Mouse (Mus musculus): ENCODE data around the gene Tmem11. TPM values are rescaled to one million over a fixed set of nuclear protein-coding genes. Genes with fewer than 3 reads are reported as not detected.

Gene Tmem11
- 10 to 100 TPM; 24.9 to 29.7 TPM for total RNA-seq (2021)

- DNase-seq (ENCODE audit: extremely low spot score in 1 of 2, low spot score in 1 of 2): peak; percentile 80 to 85
Measured at GRCm38 (mm10) chr11:60878675-60879294, at the start of gene Tmem11. Gene Tmem11, minus strand, starts transcription at chr11:60879272.

DNA sequence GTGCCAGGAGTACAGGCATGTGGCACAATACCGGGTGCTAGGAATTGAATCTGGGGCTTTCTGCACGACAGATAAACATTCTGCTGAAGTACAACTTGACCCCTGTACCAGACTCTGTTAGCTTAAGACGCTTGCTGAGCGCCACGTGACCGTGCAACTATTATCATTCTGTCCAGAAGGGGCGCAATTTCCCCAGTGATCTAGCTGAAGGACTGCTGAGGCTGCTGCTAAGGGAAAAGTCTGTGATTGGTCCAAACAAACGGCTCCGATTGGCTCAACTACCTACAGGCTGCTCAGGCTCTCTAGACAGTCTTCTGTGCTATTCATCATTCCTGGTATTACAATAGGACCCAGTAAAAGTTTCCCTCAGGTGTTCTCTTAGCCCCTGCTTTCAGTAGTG is 48.2 kb upstream of the Tmem11 start:
- peak; percentile 64 to 91 for DNase-seq (ENCODE audit: extremely low spot score in 1 of 2, low spot score in 1 of 2)

- no peak for DNase-seq (ENCODE audit: extremely low spot score in 1 of 2, low spot score in 1 of 2)
Measured at GRCm38 (mm10) chr11:60924981-60925380, 45.9 kb upstream of the Tmem11 start.

- no peak for DNase-seq (ENCODE audit: extremely low spot score in 1 of 2, low spot score in 1 of 2)
Measured at GRCm38 (mm10) chr11:60924498-60924897, 45.4 kb upstream of the Tmem11 start.

- DNase-seq (ENCODE audit: extremely low spot score in 1 of 2, low spot score in 1 of 2): no peak
Measured at GRCm38 (mm10) chr11:60922964-60923363, 43.9 kb upstream of the Tmem11 start.

- DNase-seq (ENCODE audit: extremely low spot score in 1 of 2, low spot score in 1 of 2): no peak
Measured at GRCm38 (mm10) chr11:60922195-60922594, 43.1 kb upstream of the Tmem11 start.

DNA sequence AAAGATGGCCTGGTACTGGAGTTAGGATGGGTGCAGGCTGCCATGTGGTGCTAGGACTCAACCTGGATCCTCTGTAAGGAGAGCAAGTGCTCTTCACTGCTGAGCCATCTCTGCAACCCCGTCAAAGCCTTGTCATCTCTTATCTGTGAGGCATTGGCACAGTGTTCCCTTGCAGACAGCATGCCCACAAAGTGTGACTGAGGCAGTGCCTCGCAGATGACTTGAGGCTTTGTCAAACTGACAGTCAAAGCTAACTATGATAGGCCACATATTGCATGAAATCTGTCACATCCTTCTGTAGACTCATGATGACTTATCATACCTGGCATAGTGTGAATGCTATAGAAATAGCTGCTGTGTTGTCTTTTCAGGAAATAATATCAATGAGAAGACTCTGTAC is 40.9 kb upstream of the Tmem11 start:
- DNase-seq (ENCODE audit: extremely low spot score in 1 of 2, low spot score in 1 of 2): no peak

- DNase-seq (ENCODE audit: extremely low spot score in 1 of 2, low spot score in 1 of 2): no peak
Measured at GRCm38 (mm10) chr11:60915201-60915600, 36.1 kb upstream of the Tmem11 start.

GRCm38 (mm10) chr11:60914491-60914890 is 35.4 kb upstream of the Tmem11 start, which contains the start of gene Natd1:
Gene Natd1, minus strand, starts transcription at chr11:60914750.
- no peak for DNase-seq (ENCODE audit: extremely low spot score in 1 of 2, low spot score in 1 of 2)

GRCm38 (mm10) chr11:60913301-60914196 is 34.5 kb upstream of the Tmem11 start:
- DNase-seq (ENCODE audit: extremely low spot score in 1 of 2, low spot score in 1 of 2): peak; percentile 84

DNA sequence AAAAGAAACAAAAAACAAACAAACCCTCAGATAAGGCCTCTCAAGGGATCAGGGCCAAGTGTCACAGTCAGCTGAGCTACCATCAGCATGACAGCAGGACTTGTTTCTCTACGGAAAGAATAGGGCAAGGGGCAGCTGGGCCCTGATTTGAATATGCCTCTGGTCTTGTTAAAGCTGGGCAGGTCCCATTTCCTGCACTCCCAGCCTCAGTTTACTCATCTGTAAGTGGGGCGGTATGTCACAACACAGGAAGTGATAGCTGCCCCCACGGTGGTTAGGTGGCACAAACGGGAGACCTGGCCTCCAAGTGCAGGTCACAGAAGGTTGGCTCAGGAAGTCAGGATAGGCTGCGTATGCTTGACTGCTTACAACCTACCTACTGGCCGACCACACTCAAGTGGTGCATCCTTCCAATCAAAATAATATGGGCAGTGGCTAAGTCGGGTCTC is 33.5 kb upstream of the Tmem11 start:
- DNase-seq (ENCODE audit: extremely low spot score in 1 of 2, low spot score in 1 of 2): no peak

DNA sequence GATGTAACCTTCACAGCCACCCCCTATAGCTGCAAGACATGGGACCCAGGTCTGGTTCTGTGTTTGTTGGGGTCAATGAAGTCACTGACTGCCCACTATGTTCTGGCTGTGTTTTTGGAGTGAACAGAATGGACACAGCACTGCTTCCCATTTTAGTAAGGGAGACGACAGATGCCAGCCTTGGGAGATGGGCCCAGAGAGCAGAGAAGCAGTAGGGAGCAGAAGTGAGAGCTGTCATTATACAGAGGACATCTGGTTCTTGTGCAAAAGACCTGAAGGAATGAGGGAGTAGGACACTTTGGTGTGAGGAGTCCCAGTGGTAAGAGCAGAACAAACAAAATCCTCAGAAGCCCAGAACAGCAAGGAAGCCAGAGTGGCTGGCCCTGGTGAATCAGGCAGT is 30.6 kb upstream of the Tmem11 start:
- no peak for DNase-seq (ENCODE audit: extremely low spot score in 1 of 2, low spot score in 1 of 2)

- no peak for DNase-seq (ENCODE audit: extremely low spot score in 1 of 2, low spot score in 1 of 2)
Measured at GRCm38 (mm10) chr11:60908073-60908472, 29.0 kb upstream of the Tmem11 start.

DNA sequence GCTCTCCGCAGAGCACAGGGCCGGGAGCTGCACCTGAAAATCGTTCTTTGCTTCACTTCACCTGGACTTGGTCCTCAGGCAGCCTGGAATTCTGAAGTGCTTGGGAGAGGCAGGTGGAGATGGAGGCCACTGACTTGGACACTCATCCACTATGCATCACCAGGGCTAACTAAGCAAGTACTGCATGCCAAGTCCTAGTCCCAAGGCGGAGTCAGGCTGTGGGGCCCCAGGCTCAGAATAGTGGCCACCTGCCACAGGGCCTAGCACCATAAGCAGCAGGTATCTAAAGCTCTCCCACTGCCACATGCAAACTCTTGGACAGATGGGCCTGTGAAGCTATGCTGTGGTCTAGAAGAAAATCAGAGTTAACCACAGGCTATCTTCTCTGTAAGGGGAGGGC is 27.4 kb upstream of the Tmem11 start:
- DNase-seq (ENCODE audit: extremely low spot score in 1 of 2, low spot score in 1 of 2): no peak

DNA sequence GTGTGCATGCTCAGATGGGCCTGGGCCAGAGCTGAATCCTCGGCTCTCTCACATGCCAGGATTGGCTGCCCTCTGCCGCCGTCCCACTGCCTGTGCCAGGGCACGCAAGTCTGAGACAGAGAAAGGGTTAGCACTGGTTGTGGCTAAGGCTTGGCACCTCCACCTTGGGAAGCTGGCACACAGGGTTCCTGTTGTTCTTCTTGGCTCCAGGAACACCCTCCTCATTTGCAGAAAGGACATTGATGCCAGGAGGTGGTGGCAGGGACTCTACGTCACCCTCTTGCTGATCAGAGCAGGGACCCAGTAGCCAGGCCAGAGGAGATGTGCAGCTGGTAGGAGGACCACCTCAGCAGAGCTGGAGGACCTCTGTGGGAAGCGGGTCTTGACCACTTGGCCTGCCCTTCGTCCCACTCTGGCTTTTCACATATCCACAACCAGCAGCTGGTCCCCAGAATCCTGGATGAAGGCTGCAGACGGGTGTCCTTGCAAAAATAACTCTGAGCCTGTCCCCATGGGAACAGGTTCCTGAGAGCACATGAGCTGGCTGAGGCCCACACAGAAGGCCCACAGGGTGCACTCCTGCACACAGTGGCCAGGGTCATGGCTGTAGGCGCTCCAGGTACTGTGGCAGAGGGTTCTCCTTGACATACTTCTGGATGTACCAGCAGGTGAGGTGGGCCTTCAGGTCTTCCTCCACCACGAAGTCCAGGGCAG is 26.5 kb upstream of the Tmem11 start:
- no peak for DNase-seq (ENCODE audit: extremely low spot score in 1 of 2, low spot score in 1 of 2)

GRCm38 (mm10) chr11:60903661-60904061 is 24.6 kb upstream of the Tmem11 start:
- DNase-seq (ENCODE audit: extremely low spot score in 1 of 2, low spot score in 1 of 2): no peak

DNA sequence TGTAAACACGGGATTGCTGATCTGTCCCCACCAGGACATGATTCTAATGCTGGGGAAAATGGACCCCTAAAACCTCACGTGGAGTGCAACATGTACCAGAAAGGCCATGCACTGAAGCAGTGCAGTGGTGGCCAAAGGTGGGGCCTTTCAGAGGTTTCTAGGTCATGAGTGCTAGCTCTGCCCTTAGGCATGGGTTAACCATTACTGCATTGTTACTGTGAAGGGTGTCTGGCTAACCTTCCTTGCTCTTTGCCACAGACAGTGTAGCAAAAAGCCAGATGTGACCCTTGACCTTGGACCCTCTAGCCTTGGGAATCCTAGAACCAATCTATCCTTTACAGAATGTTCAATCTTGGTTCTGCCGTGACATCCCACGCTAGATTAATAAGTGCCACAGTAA is 23.4 kb upstream of the Tmem11 start:
- DNase-seq (ENCODE audit: extremely low spot score in 1 of 2, low spot score in 1 of 2): no peak

DNA sequence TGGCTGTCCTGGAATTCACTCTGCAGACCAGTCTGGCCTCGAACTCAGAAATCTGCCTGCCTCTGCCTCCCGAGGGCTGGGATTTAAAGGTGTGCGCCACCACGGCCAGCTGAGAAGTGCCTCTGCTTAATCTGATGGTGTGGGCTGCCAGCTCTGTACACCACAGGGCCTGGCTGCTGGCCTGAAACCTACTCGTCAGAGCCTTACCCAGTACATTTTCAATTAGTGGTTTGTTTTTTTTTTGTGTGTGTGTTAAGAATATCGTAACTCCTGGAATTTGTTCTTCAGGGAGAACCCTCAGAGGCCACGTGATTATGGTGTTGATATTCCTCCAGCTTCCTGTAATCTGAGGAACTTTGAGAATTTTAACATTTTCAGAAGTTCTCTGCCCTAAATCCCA is 22.9 kb upstream of the Tmem11 start:
- DNase-seq (ENCODE audit: extremely low spot score in 1 of 2, low spot score in 1 of 2): no peak

DNA sequence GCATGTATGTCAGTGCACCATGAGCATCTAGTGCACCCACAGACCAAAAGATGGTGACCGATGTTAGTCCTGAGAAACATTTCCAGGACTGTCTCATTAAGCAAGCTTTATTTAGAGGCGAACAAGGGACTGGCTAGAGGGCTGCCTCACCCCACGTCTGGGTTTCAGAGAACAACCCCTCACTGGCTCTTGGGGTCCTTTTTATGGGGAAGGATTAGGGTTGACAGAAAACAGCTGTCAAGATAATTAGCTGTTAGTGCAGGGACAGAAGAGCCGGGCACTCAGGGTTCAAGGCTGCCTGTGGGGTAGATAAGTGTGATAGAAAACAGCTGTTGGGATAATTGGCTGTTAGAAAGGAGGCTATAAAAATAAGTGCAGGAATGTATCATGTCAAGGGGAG is 16.8 kb upstream of the Tmem11 start:
- no peak for DNase-seq (ENCODE audit: extremely low spot score in 1 of 2, low spot score in 1 of 2)

GRCm38 (mm10) chr11:60890744-60891143 is 11.7 kb upstream of the Tmem11 start:
- DNase-seq (ENCODE audit: extremely low spot score in 1 of 2, low spot score in 1 of 2): no peak

DNA sequence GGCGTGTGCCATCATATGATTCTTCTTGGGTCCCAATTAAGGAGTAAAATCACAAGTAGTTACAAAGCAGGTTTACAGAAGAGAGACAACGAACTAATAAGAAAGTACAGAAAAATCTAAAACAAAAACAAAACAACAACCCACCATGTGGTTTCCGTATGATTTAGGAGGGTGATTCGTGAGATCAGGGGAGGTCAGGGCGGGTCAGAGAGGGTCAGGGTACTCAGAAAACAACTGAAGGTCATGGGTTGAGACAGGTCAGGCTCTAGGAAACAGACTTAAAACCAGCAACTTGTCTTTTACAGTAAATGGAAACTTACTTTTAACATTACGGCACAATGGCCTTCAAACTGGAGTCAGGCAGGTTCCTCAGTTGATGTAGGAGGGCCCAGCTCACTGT is 11.2 kb upstream of the Tmem11 start:
- no peak for DNase-seq (ENCODE audit: extremely low spot score in 1 of 2, low spot score in 1 of 2)

Data from layer of hippocampus, postnatal 25 days (tissue).